Mouse (Mus musculus) neural tube, embryonic 15.5 days (tissue): Measurements from ENCODE around the gene Ap3b2. TPM values are rescaled to one million over a fixed set of nuclear protein-coding genes. Genes with fewer than 3 reads are reported as not detected.
"Not testable (repeated sequence)": the region's sequence is repeated elsewhere in the genome, so short reads cannot be mapped to it uniquely, and the experiment has no call there.

Source experiments
- ATAC-seq: fragments of 200-750 bp; cut with Nextera tagmentation; 2 replicates; pipeline ENCODE4 v1.8.0; 2017; ENCODE audit warnings: mild to moderate bottlenecking, moderate TSS enrichment, moderate library complexity; ENCODE audit not compliant: low FRiP score
- H3K27ac ChIP-seq: fragments of 300-500 bp; sonication (generic); replicated peaks from 2 replicates; pipeline ENCODE4 v1.5.1; 2015; ENCODE audit warnings: mild to moderate bottlenecking, inconsistent platforms
- H3K27me3 ChIP-seq: fragments of 300-500 bp; sonication (generic); replicated peaks from 2 replicates; pipeline ENCODE4 v1.6.1; 2015; ENCODE audit warnings: inconsistent platforms
- H3K36me3 ChIP-seq: fragments of 300-500 bp; sonication (generic); 2 replicates; pipeline ENCODE4 v1.6.1; 2015; ENCODE audit warnings: inconsistent platforms
- H3K4me1 ChIP-seq: fragments of 300-500 bp; sonication (generic); 2 replicates; pipeline ENCODE4 v1.6.1; 2015; ENCODE audit warnings: inconsistent platforms
- H3K4me2 ChIP-seq: fragments of 300-500 bp; sonication (generic); 2 replicates; pipeline ENCODE4 v1.6.1; 2015; ENCODE audit warnings: inconsistent platforms, mild to moderate bottlenecking, moderate library complexity
- H3K4me3 ChIP-seq: fragments of 300-500 bp; sonication (generic); replicated peaks from 2 replicates; pipeline ENCODE4 v1.5.1; 2015; ENCODE audit warnings: mild to moderate bottlenecking, inconsistent platforms
- H3K9ac ChIP-seq: fragments of 300-500 bp; sonication (generic); replicated peaks from 2 replicates; pipeline ENCODE4 v1.6.1; 2015; ENCODE audit warnings: mild to moderate bottlenecking, inconsistent platforms
- H3K9me3 ChIP-seq: fragments of 300-500 bp; sonication (generic); replicated peaks from 2 replicates; pipeline ENCODE4 v1.6.1; 2016; ENCODE audit warnings: inconsistent platforms
- WGBS: fragments of 180-500 bp; shearing (Covaris S2); methylation state at CpG from one replicate; pipeline ENCODE4 v1.1.7; 2015; ENCODE audit warnings: mixed read lengths; 5-methylcytosine and 5-hydroxymethylcytosine counted together
- polyA plus RNA-seq: library from polyadenylated mRNA; unstranded; fragments of >200 nt; fragmentation: Nextera tagmentation; extraction: Ambion mirVana; gene quantifications from 2 replicates; pipeline ENCODE4 v1.2.1, GENCODE M21; 2015

The Ap3b2 gene
- polyA plus RNA-seq, 1 experiment from 2014 or later: 147 TPM

DNA sequence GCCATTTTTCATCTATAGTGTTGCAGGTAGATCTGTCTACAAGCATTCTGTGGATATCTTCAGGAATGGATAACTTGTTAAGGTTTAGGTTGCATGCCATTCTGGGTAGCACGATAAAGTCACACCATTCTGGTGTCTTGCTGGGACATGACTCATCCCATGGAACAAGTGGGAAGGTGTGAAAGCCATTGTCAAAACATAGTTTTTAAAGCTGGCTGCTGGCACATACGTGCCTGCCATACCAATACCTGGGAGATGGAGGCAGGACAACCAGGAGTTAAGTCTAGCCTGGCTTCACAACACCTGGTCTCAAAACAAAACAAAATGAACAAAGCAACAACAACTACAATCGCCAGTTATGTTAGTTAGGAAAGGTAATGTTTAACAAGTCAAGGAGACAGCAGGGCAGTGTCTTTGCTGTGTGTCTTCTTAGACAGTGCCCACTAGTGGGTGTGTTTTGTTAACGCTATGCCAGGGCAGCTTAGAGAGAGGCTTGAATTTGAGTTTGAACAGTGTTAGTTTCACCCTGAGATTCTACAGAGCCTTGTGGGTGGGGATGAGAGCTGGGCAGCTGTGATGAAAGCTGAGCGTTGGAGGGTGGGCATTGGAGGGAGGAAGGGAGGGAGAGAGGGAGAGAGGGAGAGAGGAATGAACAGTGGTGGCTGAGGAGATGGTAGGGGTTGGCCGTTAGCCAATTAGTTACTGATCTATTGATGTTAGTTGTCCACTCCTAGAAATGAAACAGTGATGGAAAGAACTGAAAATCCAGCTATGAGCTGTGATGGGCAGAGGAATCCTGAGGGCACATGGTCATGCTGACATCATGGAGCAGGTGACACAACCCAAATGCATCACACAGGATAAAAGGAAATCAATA, 22.7 kb upstream of the Ap3b2 start:
- Histone ChIP-seq H3K9ac (no peak overlapping the region), H3K9me3 (no peaks in the 10 kb centered on the region), H3K27ac (no peak overlapping the region), H3K4me3 (no peak overlapping the region), H3K27me3 (no peaks in the 10 kb centered on the region), H3K36me3 (no peaks in the 10 kb centered on the region), H3K4me1 (no peaks in the 10 kb centered on the region), H3K4me2 (no peak overlapping the region)
- no peak for ATAC-seq
- 73% methylated on average over 6 of the region's 6 CpGs for WGBS

- Histone ChIP-seq H3K27ac (no peak overlapping the region), H3K27me3 (no peaks in the 10 kb centered on the region), H3K36me3 (no peaks in the 10 kb centered on the region), H3K4me3 (no peak overlapping the region), H3K9ac (no peak overlapping the region), H3K4me2 (no peak overlapping the region), H3K4me1 (no peaks in the 10 kb centered on the region), H3K9me3 (no peaks in the 10 kb centered on the region)
- WGBS: 62% methylated on average over 13 of the region's 13 CpGs
- ATAC-seq: no peak
These were observed 21.3 kb upstream of the Ap3b2 start for GRCm38 (mm10) chr7:81514906-81515590.

DNA sequence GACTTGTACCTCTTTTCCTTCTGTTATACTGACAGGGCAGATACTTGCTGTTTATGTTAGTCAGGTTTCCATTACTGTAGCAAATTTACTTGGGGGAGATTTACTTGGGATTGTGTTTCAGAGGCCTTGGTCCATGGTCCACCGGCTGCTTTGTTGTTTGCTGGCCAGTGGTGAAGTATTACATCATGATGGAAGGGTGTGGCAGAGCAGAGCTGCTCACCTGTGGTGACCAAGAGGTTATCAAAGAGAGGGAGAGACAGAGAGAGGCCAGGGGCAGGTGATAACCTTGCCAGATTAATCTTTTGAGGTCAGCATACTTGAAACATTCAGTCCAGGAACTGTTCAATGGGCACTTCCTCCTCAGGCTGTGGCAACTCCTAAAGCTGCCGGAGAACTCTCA, 7.3 kb upstream of the Ap3b2 start:
- no peak overlapping the region for H3K4me3 ChIP-seq
- WGBS: 92% methylated on average over 2 of the region's 2 CpGs

GRCm38 (mm10) chr7:81498181-81498580, 4.5 kb upstream of the Ap3b2 start, which contains the start of gene BC048679:
BC048679 (minus strand) TSS chr7:81498281.
- 77% methylated on average over 7 of the region's 7 CpGs for WGBS
- no peak for ATAC-seq
- H3K4me2 ChIP-seq: no peak within 1 kb of the TSS
- H3K27me3 ChIP-seq: no peaks in the 10 kb centered on the region
- no peak within 1 kb of the TSS for H3K4me3 ChIP-seq
- peaks cover 5% of the 10 kb centered on the region; the same call in 1 of the 2 replicates for H3K4me1 ChIP-seq
- no peaks in the 10 kb centered on the region for H3K36me3 ChIP-seq
- H3K9me3 ChIP-seq: no peaks in the 10 kb centered on the region
- no peak within 1 kb of the TSS for H3K27ac ChIP-seq
- H3K9ac ChIP-seq: no peak within 1 kb of the TSS

More for the DNA sequence above, 7.3 kb upstream of the Ap3b2 start:
- H3K27ac ChIP-seq: no peak overlapping the region
- H3K27me3 ChIP-seq: no peaks in the 10 kb centered on the region
- no peak overlapping the region for H3K4me2 ChIP-seq
- no peaks in the 10 kb centered on the region for H3K36me3 ChIP-seq
- H3K4me1 ChIP-seq: no peaks in the 10 kb centered on the region
- H3K9ac ChIP-seq: no peak overlapping the region
- no peaks in the 10 kb centered on the region for H3K9me3 ChIP-seq
- no peak for ATAC-seq

- H3K36me3 ChIP-seq: no peaks in the 10 kb centered on the region
- H3K27me3 ChIP-seq: no peaks in the 10 kb centered on the region
- H3K4me2 ChIP-seq: no peak overlapping the region
- no peak overlapping the region for H3K4me3 ChIP-seq
- no peaks in the 10 kb centered on the region for H3K9me3 ChIP-seq
- no peak overlapping the region for H3K9ac ChIP-seq
- peaks cover 13% of the 10 kb centered on the region for H3K4me1 ChIP-seq
- no peak for ATAC-seq
- WGBS: 9% methylated on average over 6 of the region's 6 CpGs
- H3K27ac ChIP-seq: no peak overlapping the region
These were observed 3.4 kb upstream of the Ap3b2 start for GRCm38 (mm10) chr7:81497171-81497570.

GRCm38 (mm10) chr7:81492628-81493027, 1.1 kb downstream of the Ap3b2 start:
- Histone ChIP-seq H3K4me1 (peaks cover 38% of the 10 kb centered on the region), H3K27ac (peak overlapping the region; percentile 98), H3K27me3 (no peaks in the 10 kb centered on the region), H3K4me2 (peak overlapping the region; percentile 67), H3K36me3 (no peaks in the 10 kb centered on the region), H3K4me3 (peak overlapping the region; percentile 92), H3K9ac (peak overlapping the region; percentile 91), H3K9me3 (no peaks in the 10 kb centered on the region)
- WGBS: 24% methylated on average over 9 of the region's 9 CpGs
- ATAC-seq: no peak

GRCm38 (mm10) chr7:81489649-81490048, 4.1 kb downstream of the Ap3b2 start:
- Histone ChIP-seq H3K4me2 (no peak overlapping the region), H3K9me3 (no peaks in the 10 kb centered on the region), H3K4me1 (peaks cover 38% of the 10 kb centered on the region), H3K27ac (no peak overlapping the region), H3K27me3 (no peaks in the 10 kb centered on the region), H3K36me3 (peaks cover 6% of the 10 kb centered on the region), H3K9ac (no peak overlapping the region), H3K4me3 (no peak overlapping the region)
- 12% methylated on average over 9 of the region's 9 CpGs for WGBS
- no peak for ATAC-seq

DNA sequence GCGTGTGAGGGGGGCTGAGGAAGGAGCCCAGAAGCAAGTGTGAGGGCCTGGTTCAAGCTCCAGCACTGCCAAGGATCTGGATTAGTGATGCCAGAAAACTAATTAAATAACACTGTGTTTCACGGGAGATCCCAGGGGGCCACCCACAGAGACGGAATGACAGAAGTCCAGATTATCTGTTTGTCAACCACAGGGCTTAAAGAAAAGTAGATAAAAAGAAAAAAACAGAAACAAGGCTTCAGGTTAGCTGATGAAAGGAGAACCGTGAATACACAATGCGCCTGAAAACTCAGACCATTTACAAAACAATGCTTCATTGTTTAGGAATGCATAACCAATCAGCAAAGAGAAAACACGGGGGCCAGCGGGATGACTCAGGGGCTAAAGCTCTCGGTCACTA, 12.9 kb downstream of the Ap3b2 start:
- H3K9me3 ChIP-seq: no peaks in the 10 kb centered on the region
- ATAC-seq: no peak
- no peak overlapping the region for H3K27ac ChIP-seq
- no peaks in the 10 kb centered on the region for H3K4me1 ChIP-seq
- peaks cover 38% of the 10 kb centered on the region for H3K36me3 ChIP-seq
- no peak overlapping the region for H3K9ac ChIP-seq
- WGBS: 5% methylated on average over 8 of the region's 8 CpGs
- no peak overlapping the region for H3K4me2 ChIP-seq
- H3K4me3 ChIP-seq: no peak overlapping the region
- H3K27me3 ChIP-seq: peaks cover 3% of the 10 kb centered on the region; the same call in 1 of the 2 replicates

GRCm38 (mm10) chr7:81479531-81480090, 14.1 kb downstream of the Ap3b2 start:
- 70% methylated on average over 3 of the region's 3 CpGs for WGBS
- peaks cover 43% of the 10 kb centered on the region for H3K36me3 ChIP-seq

GRCm38 (mm10) chr7:81478261-81478660, 15.5 kb downstream of the Ap3b2 start:
- H3K36me3 ChIP-seq: peaks cover 43% of the 10 kb centered on the region
- not testable (repeated sequence) for ATAC-seq

More at GRCm38 (mm10) chr7:81479531-81480090, 14.1 kb downstream of the Ap3b2 start:
- Histone ChIP-seq H3K4me1 (no peaks in the 10 kb centered on the region), H3K27me3 (peaks cover 3% of the 10 kb centered on the region; the same call in 1 of the 2 replicates), H3K9ac (no peak overlapping the region), H3K4me2 (no peak overlapping the region), H3K4me3 (no peak overlapping the region), H3K27ac (no peak overlapping the region), H3K9me3 (no peaks in the 10 kb centered on the region)
- no peak for ATAC-seq

GRCm38 (mm10) chr7:81476833-81477232, 16.9 kb downstream of the Ap3b2 start:
- ATAC-seq: peak; percentile 35; the same call in 1 of the 2 replicates
- Histone ChIP-seq H3K27me3 (peaks cover 3% of the 10 kb centered on the region; the same call in 1 of the 2 replicates), H3K4me3 (no peak overlapping the region), H3K9ac (no peak overlapping the region), H3K36me3 (peaks cover 44% of the 10 kb centered on the region), H3K27ac (no peak overlapping the region), H3K4me2 (no peak overlapping the region; the same call in 1 of the 2 replicates), H3K9me3 (no peaks in the 10 kb centered on the region), H3K4me1 (no peaks in the 10 kb centered on the region)
- 10% methylated on average over 24 of the region's 24 CpGs for WGBS

More at GRCm38 (mm10) chr7:81478261-81478660, 15.5 kb downstream of the Ap3b2 start:
- H3K27ac ChIP-seq, H3K9ac ChIP-seq, H3K4me2 ChIP-seq, H3K9me3 ChIP-seq, H3K27me3 ChIP-seq, H3K4me3 ChIP-seq, H3K4me1 ChIP-seq: not testable (repeated sequence)
